Mouse (Mus musculus) thymus, postnatal 36 days (tissue): ENCODE measurements around the gene Pced1b.

Source experiments
- DNase-seq, 2 experiments: peaks; one replicate each; pipeline ENCODE4 v3.0.0; 2022; ENCODE audit warnings: mixed read lengths in 2 of 2

The Pced1b gene

GRCm38 (mm10) chr15:97257206-97257775, 10.4 kb downstream of the Pced1b start:
- DNase-seq = no peak

GRCm38 (mm10) chr15:97258483-97259230, 11.8 kb downstream of the Pced1b start:
- no peak for DNase-seq

- no peak for DNase-seq
These were observed 12.4 kb downstream of the Pced1b start for GRCm38 (mm10) chr15:97259300-97259699.

- no peak for DNase-seq
These were observed 13.2 kb downstream of the Pced1b start for GRCm38 (mm10) chr15:97259968-97260597.

- DNase-seq = no peak
These were observed 15.3 kb downstream of the Pced1b start for GRCm38 (mm10) chr15:97262251-97262650.

GRCm38 (mm10) chr15:97266236-97266845, 19.4 kb downstream of the Pced1b start:
- no peak for DNase-seq

GRCm38 (mm10) chr15:97267094-97267695, 20.3 kb downstream of the Pced1b start:
- DNase-seq = no peak

- no peak for DNase-seq
These were observed 25.2 kb downstream of the Pced1b start for GRCm38 (mm10) chr15:97271985-97272697.

- no peak for DNase-seq
These were observed 25.9 kb downstream of the Pced1b start for GRCm38 (mm10) chr15:97272831-97273230.

- no peak for DNase-seq
These were observed 28.9 kb downstream of the Pced1b start for GRCm38 (mm10) chr15:97275626-97276395.

GRCm38 (mm10) chr15:97276660-97277153, 29.8 kb downstream of the Pced1b start:
- no peak for DNase-seq

- no peak for DNase-seq
These were observed 30.4 kb downstream of the Pced1b start for GRCm38 (mm10) chr15:97277328-97277727.

GRCm38 (mm10) chr15:97278340-97278948, 31.5 kb downstream of the Pced1b start:
- DNase-seq = no peak

- DNase-seq = no peak
These were observed 33.2 kb downstream of the Pced1b start for GRCm38 (mm10) chr15:97280131-97280530.

- DNase-seq = no peak
These were observed 33.9 kb downstream of the Pced1b start for GRCm38 (mm10) chr15:97280776-97281175.

GRCm38 (mm10) chr15:97281712-97282571, 35.0 kb downstream of the Pced1b start:
- no peak for DNase-seq

- no peak for DNase-seq
These were observed 35.6 kb downstream of the Pced1b start for GRCm38 (mm10) chr15:97282572-97282881.

- no peak for DNase-seq
These were observed 37.3 kb downstream of the Pced1b start for GRCm38 (mm10) chr15:97284201-97284600.

- no peak for DNase-seq
These were observed 38.8 kb downstream of the Pced1b start for GRCm38 (mm10) chr15:97285665-97286212.

- DNase-seq = no peak
These were observed 39.8 kb downstream of the Pced1b start for GRCm38 (mm10) chr15:97286731-97287130.
